Mouse (Mus musculus) embryonic facial prominence, embryonic 11.5 days (tissue): Measurements from ENCODE around the gene Pnpla3. TPM values are rescaled to one million over a fixed set of nuclear protein-coding genes. Genes with fewer than 3 reads are reported as not detected.
A peak's percentile ranks its signal among the peaks of the same experiment; 100 is the strongest.

Experiments
- ATAC-seq: fragments of 200-750 bp; cut with Nextera tagmentation; replicated peaks from 2 replicates; pipeline ENCODE4 v1.8.0; 2017; ENCODE audit warnings: low read depth; ENCODE audit not compliant: insufficient number of reproducible peaks, low FRiP score, low TSS enrichment
- DNase-seq: peaks from one replicate; pipeline ENCODE4 v3.0.0-alpha.2; 2015; ENCODE audit warnings: low spot score
- H3K27ac ChIP-seq: fragments of 300-500 bp; sonication (generic); replicated peaks from 2 replicates; pipeline ENCODE4 v1.5.1; 2014; ENCODE audit warnings: mild to moderate bottlenecking, low read depth, low read length, control low read depth
- H3K27me3 ChIP-seq: fragments of 300-500 bp; sonication (generic); 2 replicates; pipeline ENCODE4 v1.6.1; 2014; ENCODE audit warnings: mild to moderate bottlenecking, low read length, moderate library complexity, mixed read lengths; ENCODE audit not compliant: control insufficient read depth, insufficient read depth
- H3K36me3 ChIP-seq: fragments of 300-500 bp; sonication (generic); replicated peaks from 2 replicates; pipeline ENCODE4 v1.6.1; 2014; ENCODE audit warnings: low read depth, mild to moderate bottlenecking, low read length, moderate library complexity, mixed read lengths; ENCODE audit not compliant: control insufficient read depth, insufficient read depth
- H3K4me1 ChIP-seq: fragments of 300-500 bp; sonication (generic); 2 replicates; pipeline ENCODE4 v1.6.1; 2014; ENCODE audit warnings: low read length, mixed read lengths; ENCODE audit not compliant: control insufficient read depth, insufficient read depth
- H3K4me2 ChIP-seq: fragments of 300-500 bp; sonication (generic); 2 replicates; pipeline ENCODE4 v1.6.1; 2014; ENCODE audit warnings: low read depth, mild to moderate bottlenecking, control low read depth, low read length, moderate library complexity
- H3K4me3 ChIP-seq: fragments of 300-500 bp; sonication (generic); 2 replicates; pipeline ENCODE4 v1.5.1; 2014; ENCODE audit warnings: low read depth, low read length, control low read depth
- H3K9ac ChIP-seq: fragments of 300-500 bp; sonication (generic); replicated peaks from 2 replicates; pipeline ENCODE4 v1.6.1; 2014; ENCODE audit warnings: mild to moderate bottlenecking, control low read depth, low read length
- H3K9me3 ChIP-seq: fragments of 300-500 bp; sonication (generic); replicated peaks from 2 replicates; pipeline ENCODE4 v1.6.1; 2016; ENCODE audit warnings: mild to moderate bottlenecking, low read length, inconsistent platforms, mixed read lengths; ENCODE audit not compliant: control insufficient read depth
- WGBS: fragments of 180-500 bp; shearing (Covaris S2); extraction: QIAGEN DNeasy Blood & Tissue Kit; methylation state at CpG from one replicate; pipeline ENCODE4 v1.1.7; 2014; 5-methylcytosine and 5-hydroxymethylcytosine counted together
- polyA plus RNA-seq: library from polyadenylated mRNA; unstranded; fragments of >200 nt; fragmentation: Nextera tagmentation; extraction: Ambion mirVana; gene quantifications from 2 replicates; pipeline ENCODE4 v1.2.1, GENCODE M21; 2014

Gene Pnpla3
- polyA plus RNA-seq, result 0.79 and 0.91 TPM in 2 replicates

- Histone ChIP-seq H3K9ac (peak within 1 kb of the TSS; percentile 37), H3K27me3 (0 out of 2 replicates have a peak, but pooled peaks cover 3% of the 10 kb centered on the region), H3K4me3 (peak within 1 kb of the TSS; percentile 44), H3K4me1 (no peaks in the 10 kb centered on the region), H3K27ac (no peak within 1 kb of the TSS), H3K4me2 (peak within 1 kb of the TSS; percentile 94), H3K9me3 (no peaks in the 10 kb centered on the region), H3K36me3 (no peaks in the 10 kb centered on the region)
- DNase-seq (peak; percentile 98), ATAC-seq (peak; percentile 93)
- under 1% methylated on average over 28 of the region's 28 CpGs for WGBS
Measured at GRCm38 (mm10) chr15:84167600-84167999, at the start of gene Pnpla3. TSS of gene Pnpla3 (plus strand) at chr15:84167837.

GRCm38 (mm10) chr15:84120612-84121011 is 47.0 kb upstream of the Pnpla3 start:
- Histone ChIP-seq H3K9me3 (no peaks in the 10 kb centered on the region), H3K36me3 (no peaks in the 10 kb centered on the region), H3K4me2 (no peak overlapping the region), H3K27me3 (no peaks in the 10 kb centered on the region), H3K4me3 (no peak overlapping the region), H3K27ac (no peak overlapping the region), H3K4me1 (no peaks in the 10 kb centered on the region), H3K9ac (no peak overlapping the region)
- WGBS, result 20% methylated on average over 6 of the region's 6 CpGs
- DNase-seq (peak; percentile 52), ATAC-seq (no peak)

- Histone ChIP-seq H3K36me3 (no peaks in the 10 kb centered on the region), H3K4me2 (no peak overlapping the region), H3K9ac (no peak overlapping the region), H3K9me3 (no peaks in the 10 kb centered on the region), H3K27ac (no peak overlapping the region), H3K4me3 (no peak overlapping the region), H3K27me3 (no peaks in the 10 kb centered on the region), H3K4me1 (no peaks in the 10 kb centered on the region)
- DNase-seq, result no peak
- WGBS, result 83% methylated on average over 7 of the region's 7 CpGs
- no peak for ATAC-seq
Measured at GRCm38 (mm10) chr15:84121036-84121435, 46.6 kb upstream of the Pnpla3 start.

- WGBS, result 69% methylated on average over 8 of the region's 8 CpGs
- DNase-seq (no peak), ATAC-seq (no peak)
- Histone ChIP-seq H3K27me3 (no peaks in the 10 kb centered on the region), H3K4me1 (no peaks in the 10 kb centered on the region), H3K27ac (no peak within 1 kb of the TSS), H3K9me3 (no peaks in the 10 kb centered on the region), H3K4me2 (no peak within 1 kb of the TSS), H3K4me3 (no peak within 1 kb of the TSS), H3K36me3 (no peaks in the 10 kb centered on the region), H3K9ac (no peak within 1 kb of the TSS)
Measured at GRCm38 (mm10) chr15:84123075-84123474, 44.6 kb upstream of the Pnpla3 start, which contains the start of gene Pnpla5. TSS of gene Pnpla5 (minus strand) at chr15:84123175.

GRCm38 (mm10) chr15:84124086-84124485 is 43.6 kb upstream of the Pnpla3 start:
- DNase-seq (no peak), ATAC-seq (no peak)
- Histone ChIP-seq H3K27me3 (no peaks in the 10 kb centered on the region), H3K4me1 (no peaks in the 10 kb centered on the region), H3K4me3 (no peak overlapping the region), H3K36me3 (no peaks in the 10 kb centered on the region), H3K4me2 (no peak overlapping the region), H3K27ac (no peak overlapping the region), H3K9me3 (no peaks in the 10 kb centered on the region), H3K9ac (no peak overlapping the region)
- WGBS, result 66% methylated on average over 7 of the region's 7 CpGs

GRCm38 (mm10) chr15:84126447-84126846 is 41.2 kb upstream of the Pnpla3 start:
- DNase-seq (no peak), ATAC-seq (no peak)
- Histone ChIP-seq H3K36me3 (no peaks in the 10 kb centered on the region), H3K27me3 (no peaks in the 10 kb centered on the region), H3K4me3 (no peak overlapping the region), H3K27ac (no peak overlapping the region), H3K9ac (no peak overlapping the region), H3K4me1 (no peaks in the 10 kb centered on the region), H3K9me3 (no peaks in the 10 kb centered on the region), H3K4me2 (no peak overlapping the region)
- WGBS, result 73% methylated on average over 4 of the region's 4 CpGs

- no peak for DNase-seq
Measured at GRCm38 (mm10) chr15:84126871-84127270, 40.8 kb upstream of the Pnpla3 start.

GRCm38 (mm10) chr15:84131096-84131786 is 36.4 kb upstream of the Pnpla3 start:
- H3K9me3 ChIP-seq, result no peaks in the 10 kb centered on the region
- no peak overlapping the region for H3K4me3 ChIP-seq
- H3K36me3 ChIP-seq, result no peaks in the 10 kb centered on the region
- no peak for DNase-seq
- no peak overlapping the region for H3K4me2 ChIP-seq
- H3K27ac ChIP-seq, result no peak overlapping the region
- ATAC-seq, result no peak
- H3K27me3 ChIP-seq, result no peaks in the 10 kb centered on the region
- 72% methylated on average over 16 of the region's 16 CpGs for WGBS
- H3K9ac ChIP-seq, result no peak overlapping the region
- no peaks in the 10 kb centered on the region for H3K4me1 ChIP-seq

More at GRCm38 (mm10) chr15:84126871-84127270, 40.8 kb upstream of the Pnpla3 start:
- H3K36me3 ChIP-seq, result no peaks in the 10 kb centered on the region
- no peaks in the 10 kb centered on the region for H3K4me1 ChIP-seq
- no peaks in the 10 kb centered on the region for H3K9me3 ChIP-seq
- no peak overlapping the region for H3K27ac ChIP-seq
- H3K9ac ChIP-seq, result no peak overlapping the region
- H3K4me3 ChIP-seq, result no peak overlapping the region
- no peak for ATAC-seq
- H3K4me2 ChIP-seq, result no peak overlapping the region
- 35% methylated on average over 5 of the region's 5 CpGs for WGBS
- H3K27me3 ChIP-seq, result no peaks in the 10 kb centered on the region
